9 mouse cellular contexts compared by ENCODE assay signal in the genomic region with DNA sequence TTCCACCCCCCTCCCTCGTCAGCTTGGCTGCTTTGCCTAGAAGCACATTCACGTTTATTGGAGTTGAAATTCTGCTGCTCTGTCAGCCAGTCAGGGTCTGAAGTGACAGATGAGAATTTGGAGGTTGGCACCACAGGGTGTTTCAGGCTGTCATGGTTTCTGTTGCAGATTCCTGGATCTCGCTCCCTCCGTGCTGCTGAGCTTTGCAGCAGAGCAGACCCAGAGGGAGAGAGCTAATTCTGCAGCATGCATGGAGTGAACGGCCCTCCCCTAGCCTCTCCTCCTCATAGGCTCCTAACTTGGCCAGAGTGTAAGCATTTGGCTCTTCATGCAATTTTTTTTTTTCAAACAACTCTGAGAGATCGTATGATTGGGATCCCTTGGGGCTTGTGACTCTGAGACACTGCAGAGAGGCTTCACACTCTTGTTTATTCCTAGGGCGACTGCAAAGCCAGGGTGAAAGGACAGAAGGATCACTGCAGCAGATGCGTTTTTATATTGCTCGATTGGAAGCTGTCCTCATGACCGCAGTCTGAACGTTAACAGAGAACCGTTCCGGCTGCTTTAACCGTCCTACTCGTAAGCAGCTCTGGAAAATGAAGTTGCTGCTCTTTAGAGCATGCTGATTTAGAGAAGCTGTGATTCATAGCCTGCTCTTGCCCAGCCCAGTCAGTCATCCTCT. TPM values are rescaled to one million over a fixed set of nuclear protein-coding genes. Genes with fewer than 3 reads are reported as not detected.
DNase-seq lines count a peak whose midpoint lies in the region.
"Had no signal": no experiment of that assay in that cellular context is flagged by ENCODE, and none has a peak within 500 bp of the region (broad histone marks: within the 10 kb centered on the region; RNA-seq: fewer than 3 reads in every experiment).

A gene (minus strand): TSS at position 243 of the 682 bp plus-strand sequence.

- H3K27ac ChIP-seq in brown adipose tissue, adult 24 weeks (replicated peaks; ENCODE audit: low read depth, low read length), result peak within 1 kb of the TSS; percentile 99

- peak within 1 kb of the TSS; percentile 73 for H3K4me3 ChIP-seq in brown adipose tissue, adult 24 weeks (ENCODE audit: insufficient read depth, low read depth, low read length)
- H3K4me3 ChIP-seq: liver, embryonic 13.5 days had no signal

- DNase-seq in Muller cell, postnatal 12 days (ENCODE audit: inconsistent ontology term), result peak; percentile 44
- peak; percentile 60 to 61 for DNase-seq in frontal cortex, postnatal 10 days (ENCODE audit: low spot score in 2 of 2)
- no peak for DNase-seq in heart, postnatal 25 days (ENCODE audit: low spot score)
- DNase-seq in layer of hippocampus, adult 9-11 months, result peak; percentile 82
- peak; percentile 55 for DNase-seq in lung, postnatal 36 days
- peak; percentile 70 for DNase-seq in skeletal muscle tissue, adult 2 months (ENCODE audit: low read depth, low spot score)
- DNase-seq in B cell, adult 2 months, result no peak
- DNase-seq: liver, embryonic 13.5 days had no signal

- intact Hi-C loops in heart, postnatal 25 days (cut with DNase I), result no loop called here

- H3K4me1 ChIP-seq in brown adipose tissue, adult 24 weeks (ENCODE audit: control insufficient read depth, insufficient read depth, insufficient read length, low read length), result peaks cover 2% of the 10 kb centered on the region; the same call in 1 of the 2 replicates

RNA-seq across cellular contexts. Expression of the gene that starts here (rescaled TPM):
- 101 and 132 TPM in 2 replicates for polyA plus RNA-seq in brown adipose tissue, adult 24 weeks (2012; ENCODE audit: insufficient read depth, insufficient read length, missing spikeins)
- total RNA-seq in heart, postnatal 25 days (2021), result 100 to 1,000 TPM; 191 to 258 TPM

Comparison
In these comparisons a context has a peak if more than half of its experiments do, and no peak if none do; other contexts are left out.
1. DNase-seq: peak in Muller cell, postnatal 12 days (single experiment), frontal cortex, postnatal 10 days (2 of 2), layer of hippocampus, adult 9-11 months (single experiment), lung, postnatal 36 days (single experiment) and skeletal muscle tissue, adult 2 months (single experiment); none in heart, postnatal 25 days (single experiment) and B cell, adult 2 months (0 of 2).